Mouse (Mus musculus): ENCODE data around the gene Lmf1.
A peak's percentile ranks its signal among the peaks of the same experiment; 100 is the strongest.

Gene Lmf1

DNA sequence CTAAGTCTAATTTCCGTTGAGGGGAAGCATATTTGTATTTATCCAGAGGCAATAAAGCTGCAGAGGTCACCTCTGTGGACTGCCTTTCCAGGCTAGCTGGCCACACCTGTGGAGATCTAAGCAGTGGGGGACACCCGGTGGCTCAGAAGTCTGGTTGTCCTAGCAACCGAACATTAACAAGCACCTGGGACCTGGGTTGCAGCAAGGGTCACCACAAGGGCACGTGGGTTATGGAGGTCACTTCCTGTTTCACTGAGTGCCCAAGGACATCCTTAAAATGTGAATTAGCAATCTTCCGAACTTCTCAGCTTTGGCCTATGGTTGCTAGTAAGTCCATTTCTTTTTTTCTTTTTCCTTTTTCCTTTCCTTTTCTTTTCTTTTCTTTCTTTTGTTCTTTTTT, 25.3 kb downstream of the Lmf1 start:
- no peak for DNase-seq (ENCODE audit: low read depth, low spot score)

DNA sequence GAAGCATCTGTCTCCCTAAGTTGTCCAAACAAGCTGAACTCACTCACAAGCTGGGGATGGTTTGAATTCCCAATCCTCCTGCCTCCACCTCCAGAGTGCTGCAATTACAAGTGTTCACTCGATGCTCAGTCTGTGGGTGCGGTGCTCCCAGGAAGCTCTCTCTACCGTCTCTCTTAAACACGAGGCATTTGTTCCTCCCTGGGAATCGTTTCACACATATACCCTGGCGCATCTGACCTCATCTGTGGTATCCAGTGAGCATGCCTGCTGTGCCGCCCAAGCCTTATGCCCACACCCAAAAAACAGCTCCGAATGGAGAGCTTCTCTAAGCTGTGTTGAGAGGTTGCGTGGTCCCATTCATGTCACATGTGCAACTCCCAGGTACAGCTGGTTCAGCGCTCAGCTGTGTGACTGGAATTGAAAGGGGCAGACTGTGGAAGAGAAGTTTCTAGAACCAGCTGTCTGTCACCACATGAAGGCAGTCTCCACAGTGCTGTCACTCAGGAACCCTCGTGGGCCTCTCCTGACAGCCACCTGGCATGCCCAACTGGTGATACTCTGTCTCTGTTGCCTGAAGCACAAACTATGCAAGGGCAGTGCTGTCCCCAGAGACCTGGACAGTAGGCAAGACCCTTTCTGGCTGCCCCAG, 29.4 kb downstream of the Lmf1 start:
- DNase-seq (ENCODE audit: low read depth, low spot score) = no peak

DNA sequence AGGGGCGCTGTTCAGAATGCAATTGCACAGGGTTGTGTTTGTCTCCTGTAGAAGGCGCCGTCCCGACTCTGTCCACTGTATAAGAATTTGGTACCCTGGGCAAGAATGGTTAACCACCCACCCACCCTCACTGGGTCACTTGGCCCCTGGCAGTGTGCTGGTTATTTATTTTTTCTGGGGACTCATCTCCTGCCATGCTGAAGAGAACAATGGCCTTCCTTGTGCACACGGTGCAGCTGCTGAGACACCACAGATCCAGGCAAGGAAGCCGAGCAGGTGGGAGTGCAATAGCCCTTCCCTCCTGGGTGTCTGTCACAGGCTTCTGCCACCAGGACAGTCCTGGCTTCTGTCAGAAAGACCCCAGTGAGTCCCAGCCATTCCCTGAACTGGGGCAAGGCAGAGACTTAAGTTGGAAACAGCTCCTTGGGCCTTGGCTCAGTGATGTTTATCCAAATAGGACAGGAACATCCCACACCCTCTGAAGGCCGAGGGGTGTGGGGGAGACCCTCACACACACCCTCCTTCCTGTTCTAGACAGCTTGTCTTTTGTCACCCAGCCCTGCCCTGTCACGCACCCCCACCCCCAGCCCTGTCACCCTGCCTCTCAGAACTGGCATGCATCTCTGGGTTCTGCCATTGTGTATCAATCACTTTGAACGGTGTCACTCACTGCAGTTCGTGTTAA, 30.1 kb downstream of the Lmf1 start:
- no peak for DNase-seq (ENCODE audit: low read depth, low spot score)

DNA sequence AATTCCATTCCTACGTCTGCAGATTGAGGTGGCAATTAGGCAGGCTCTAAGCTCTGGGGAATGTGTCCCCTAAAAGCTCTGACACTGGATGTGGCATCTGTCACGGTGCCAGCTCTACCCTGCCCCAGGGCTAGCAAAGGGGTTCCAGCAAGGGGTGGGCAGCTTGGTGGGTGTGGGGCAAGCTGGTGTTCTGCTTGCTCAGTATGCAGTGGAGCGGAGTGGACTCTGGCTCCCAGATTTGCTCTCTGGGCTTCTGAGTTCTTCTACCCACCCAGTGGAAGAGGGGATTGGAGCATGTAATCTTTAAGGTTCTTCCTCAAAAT, 30.6 kb downstream of the Lmf1 start:
- no peak for DNase-seq (ENCODE audit: low read depth, low spot score)

DNA sequence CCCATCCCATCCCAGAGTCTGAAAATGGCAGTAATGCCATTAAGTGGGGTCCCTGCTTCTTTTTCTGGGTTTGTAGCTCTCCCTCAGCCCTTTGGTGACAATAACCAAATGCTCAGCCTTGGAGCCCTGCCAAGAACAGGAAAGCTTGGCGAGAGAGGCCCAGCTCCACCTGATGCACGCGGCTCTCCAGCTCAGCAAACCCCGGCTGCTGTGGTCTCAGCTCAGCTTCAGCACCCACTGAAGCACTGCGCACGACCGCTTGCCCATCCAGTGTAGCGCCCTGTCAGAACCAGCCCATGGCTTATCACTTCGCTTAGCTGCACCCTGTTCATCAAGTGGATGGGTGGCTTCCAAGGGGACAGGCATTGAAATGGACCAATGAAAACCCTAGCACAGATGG, 31.3 kb downstream of the Lmf1 start:
- DNase-seq (ENCODE audit: low read depth, low spot score) = no peak

DNA sequence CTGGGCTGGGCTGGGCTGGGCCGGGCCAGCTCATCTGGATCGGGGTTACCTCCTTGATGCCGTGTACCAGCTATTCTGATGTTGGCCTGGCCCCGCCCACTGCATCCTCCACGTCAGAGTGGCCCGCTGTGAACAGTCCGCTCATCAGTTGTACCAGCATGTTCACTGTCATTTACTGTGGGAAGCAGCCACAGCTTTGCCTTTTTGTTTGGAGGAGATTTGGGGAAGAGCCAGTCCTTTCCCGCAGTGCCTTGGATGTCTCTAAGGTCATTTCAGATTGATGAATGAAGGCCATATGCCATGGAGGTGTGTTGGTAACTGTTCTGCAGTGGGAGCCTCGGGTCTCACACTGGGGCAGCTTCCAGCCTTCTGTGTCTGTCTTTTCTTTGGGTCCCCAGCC, 33.7 kb downstream of the Lmf1 start:
- no peak for DNase-seq (ENCODE audit: low read depth, low spot score)

DNA sequence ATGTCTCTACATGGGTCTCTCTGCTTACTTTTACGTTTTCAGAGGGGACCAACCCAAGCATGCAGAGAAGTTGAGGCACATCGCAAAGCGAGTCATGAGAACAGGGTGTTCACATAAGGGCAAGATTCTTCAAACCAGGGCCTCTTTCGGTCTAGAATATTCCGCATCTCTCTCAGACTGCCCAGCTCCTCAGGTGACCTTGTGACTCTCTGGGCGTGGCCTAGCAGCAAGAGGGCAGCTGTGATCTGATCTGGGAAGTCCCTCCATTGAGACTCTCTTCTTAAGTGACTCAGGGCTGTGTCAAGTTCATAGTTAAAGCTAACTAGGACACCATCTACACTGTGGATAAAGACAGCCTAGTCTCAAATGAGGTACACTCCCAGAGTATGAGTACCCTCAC, 34.4 kb downstream of the Lmf1 start:
- DNase-seq (ENCODE audit: low read depth, low spot score) = no peak

DNA sequence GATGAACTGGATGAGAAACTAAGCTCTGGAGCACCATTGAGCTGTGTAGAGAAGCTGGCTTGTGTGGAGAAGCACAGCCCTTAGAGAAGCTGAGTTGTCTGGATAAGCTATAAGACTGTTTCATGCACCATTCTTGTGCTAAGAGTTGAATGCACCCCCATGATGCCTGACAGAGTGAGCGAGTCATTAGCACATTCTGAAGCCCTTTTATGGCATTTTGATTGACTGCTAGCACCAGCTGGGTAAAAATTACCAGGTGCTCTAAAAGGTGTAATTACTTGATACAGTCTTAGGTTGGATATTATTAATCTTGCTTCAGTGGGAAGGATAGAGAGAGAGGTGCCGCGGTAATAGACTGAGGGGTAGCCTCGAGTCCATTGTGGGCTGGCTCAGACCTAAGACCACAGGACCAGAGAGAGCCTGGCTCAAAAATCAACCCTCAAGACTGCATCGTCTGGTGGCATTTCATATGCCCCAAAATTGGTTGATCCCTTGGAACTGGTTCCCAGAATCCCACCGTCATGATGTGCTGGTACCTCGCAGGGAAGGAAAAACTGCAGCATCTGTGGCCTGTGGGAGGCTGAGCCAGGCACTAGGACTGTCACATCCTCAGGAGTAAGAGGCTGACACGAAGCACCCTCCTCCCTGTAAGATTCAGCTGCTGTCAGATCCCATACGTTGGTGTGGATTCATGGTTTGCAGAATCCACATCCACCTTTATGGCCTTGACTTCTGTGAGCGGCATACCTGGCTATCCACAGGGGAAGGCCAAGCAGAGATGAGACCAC, 36.0 kb downstream of the Lmf1 start:
- DNase-seq (ENCODE audit: low read depth, low spot score) = no peak

DNA sequence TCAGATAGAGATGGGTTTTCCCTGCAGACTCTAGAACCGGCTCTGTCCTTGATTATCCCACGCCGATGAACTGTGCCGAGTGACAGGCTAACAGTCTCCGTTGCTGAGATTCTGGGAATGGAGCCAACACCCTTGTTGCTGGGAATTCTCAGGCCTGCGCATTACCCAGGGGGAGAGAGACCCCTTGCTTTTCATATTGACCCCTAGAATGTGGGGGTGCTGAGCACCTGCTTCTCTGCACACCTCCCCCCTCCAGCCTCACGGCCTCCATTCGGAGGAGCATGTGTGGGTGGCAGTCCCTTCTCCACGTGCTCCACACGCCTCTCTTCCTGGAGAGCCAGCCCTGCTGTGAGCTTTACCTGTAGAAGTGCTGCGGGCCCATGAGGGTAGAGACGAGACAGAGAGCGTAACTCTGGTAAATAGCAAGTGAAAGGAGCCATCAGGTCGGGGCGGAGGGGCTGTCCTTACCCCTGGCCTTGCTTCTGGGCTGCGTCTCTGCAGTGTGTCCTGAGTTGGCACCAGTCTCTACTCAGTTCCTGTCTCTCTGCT, 39.7 kb downstream of the Lmf1 start:
- no peak for DNase-seq (ENCODE audit: low read depth, low spot score)

DNA sequence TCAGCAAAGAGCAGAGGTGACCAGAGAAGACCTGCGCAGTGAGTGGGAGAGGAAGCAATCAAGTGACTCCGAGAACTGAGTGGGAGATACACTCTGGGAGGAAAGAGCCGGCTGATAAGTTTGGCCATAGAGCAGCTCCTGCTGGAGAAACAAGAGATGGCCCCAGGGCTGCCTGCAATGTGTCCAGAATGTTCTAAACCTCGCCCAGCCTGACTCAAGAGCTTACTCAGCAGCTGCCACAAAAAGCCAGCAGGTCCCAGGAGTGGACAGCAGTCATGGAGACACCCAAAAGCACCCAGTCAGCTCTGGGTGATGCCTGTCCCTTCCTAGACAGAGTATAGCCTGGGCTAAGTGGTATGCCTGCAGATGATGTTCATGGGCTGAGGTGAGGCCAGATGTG, 44.6 kb downstream of the Lmf1 start:
- no peak for DNase-seq (ENCODE audit: low read depth, low spot score)

DNA sequence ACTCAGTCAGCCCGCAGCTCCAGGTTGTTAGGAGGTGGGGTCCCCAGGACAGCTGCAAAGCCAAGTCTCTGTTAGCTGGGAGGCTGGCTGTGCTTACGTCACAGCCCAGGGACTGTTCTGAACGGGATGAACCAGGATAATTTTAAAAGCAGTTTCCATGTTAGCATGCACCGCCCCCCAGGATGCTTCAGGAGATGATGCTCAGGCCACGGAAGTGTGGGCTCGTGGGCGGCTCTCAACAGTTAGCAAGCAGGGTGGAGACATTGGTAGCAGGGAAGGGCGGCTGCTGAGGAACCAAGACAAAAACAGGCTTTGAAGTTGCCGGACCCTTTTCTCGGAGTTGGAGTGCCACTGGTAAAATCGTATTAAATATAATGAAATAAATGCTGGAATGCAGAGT, 45.0 kb downstream of the Lmf1 start:
- no peak for DNase-seq (ENCODE audit: low read depth, low spot score)

DNA sequence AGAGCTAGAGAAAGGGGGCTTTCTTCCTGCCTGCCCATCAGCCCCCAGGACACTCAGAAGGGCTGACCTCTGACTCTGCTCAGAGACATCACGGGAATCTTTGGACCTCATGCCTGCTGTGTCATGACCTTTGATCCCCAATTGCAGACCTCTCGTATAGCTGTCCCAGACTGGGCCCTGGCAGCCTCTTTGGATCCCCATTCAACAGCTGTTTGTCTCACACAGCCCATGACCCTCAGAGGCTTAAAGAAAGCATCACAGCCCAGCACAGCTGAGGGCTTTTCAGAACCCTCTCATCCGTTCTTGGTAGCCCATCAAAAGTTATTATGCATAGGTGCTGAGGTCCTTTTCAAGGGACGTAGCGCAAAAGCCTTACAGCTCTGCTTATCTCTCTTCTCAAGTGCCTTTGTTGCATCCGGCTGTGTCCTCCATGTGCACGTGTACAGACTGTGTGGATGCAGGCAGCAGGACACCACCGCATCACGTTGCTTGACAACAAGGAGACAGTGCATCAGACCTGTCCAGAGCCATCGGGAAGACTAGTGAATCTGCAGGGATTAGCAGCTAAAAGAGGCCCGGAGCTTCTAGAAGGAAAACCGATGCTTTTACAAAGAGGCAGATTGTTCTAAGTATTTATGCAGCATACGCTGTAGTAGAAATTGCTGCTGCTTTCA, 45.7 kb downstream of the Lmf1 start:
- DNase-seq (ENCODE audit: low read depth, low spot score) = no peak

DNA sequence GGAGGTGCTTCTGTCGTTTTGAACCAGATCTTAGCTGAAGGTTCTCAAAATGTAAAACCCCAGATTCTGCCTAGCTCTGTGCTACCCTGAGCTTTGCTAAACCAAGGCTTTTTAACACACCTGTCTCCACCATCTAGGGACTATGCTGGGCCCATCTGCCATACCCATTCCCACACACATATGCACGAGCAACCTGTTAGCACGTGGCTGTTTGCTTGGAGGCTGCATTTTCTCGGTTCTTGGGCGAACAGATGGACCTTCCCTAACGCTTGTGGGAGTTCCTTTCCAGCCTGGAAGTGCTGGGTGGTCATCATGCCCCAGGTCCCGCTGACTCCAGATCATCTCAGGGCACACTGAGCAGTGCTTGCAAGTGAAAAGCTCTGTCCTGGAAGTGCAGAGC, 46.4 kb downstream of the Lmf1 start:
- no peak for DNase-seq (ENCODE audit: low read depth, low spot score)

DNA sequence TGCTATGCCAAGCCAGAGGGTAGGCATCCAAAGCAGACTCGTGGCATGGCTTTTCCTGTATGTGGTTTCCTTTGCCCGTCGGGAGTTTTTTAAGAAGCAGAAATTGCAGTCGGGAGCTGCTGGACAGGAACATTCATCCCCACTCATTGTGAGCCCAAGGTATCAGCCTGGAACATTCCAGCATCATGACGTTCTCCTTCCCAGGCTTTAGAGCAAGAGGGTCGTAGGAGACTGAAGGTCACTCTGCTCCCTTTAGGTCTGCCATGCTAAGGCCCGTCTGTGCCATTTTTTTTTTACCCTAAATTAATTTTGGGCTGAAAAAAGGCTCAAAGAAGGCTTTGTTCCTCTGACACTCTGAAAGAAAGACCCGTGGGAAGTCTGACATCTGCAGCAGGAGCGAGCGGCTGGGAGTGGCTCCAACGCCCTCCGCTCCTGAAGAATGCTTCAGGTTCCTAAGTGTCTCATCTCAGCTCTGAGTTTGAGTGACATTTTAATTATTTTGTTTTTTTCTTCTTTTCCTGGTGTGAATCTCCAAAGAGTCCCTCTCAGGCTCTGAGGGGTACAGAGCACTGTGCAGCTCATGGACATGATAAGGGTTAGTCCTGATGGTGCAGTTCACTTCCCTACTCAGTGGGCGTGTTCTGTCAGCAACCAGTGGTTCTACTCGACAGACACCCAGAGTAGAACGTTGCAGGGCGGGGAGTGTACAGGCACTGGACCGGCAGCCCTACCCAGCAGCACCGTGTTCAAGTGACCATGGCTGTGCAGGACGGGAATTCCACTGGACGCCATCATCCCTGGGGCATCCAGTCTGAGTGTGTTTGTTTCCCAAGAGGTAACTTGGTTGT, 47.5 kb downstream of the Lmf1 start:
- no peak for DNase-seq (ENCODE audit: low read depth, low spot score)

DNA sequence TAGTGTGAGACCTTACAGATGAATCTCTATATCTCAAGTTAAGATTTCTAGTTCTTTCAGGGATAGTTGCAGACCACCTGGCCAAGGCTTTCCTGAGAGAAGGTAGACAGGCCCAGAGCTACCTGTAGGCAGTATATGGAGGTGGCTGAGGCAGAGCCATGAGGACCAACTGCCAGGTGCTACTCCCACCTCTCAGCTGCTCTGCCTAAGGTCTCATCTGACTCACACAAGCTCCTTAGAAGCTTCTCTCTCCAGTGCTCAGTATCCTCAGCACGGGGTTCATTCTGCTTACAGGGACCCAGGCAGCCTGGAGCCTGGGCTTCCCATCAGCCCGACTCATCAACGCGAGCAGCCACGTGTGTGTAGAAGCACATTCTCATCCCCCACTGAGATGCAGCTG, 51.4 kb downstream of the Lmf1 start:
- no peak for DNase-seq (ENCODE audit: low read depth, low spot score)

DNA sequence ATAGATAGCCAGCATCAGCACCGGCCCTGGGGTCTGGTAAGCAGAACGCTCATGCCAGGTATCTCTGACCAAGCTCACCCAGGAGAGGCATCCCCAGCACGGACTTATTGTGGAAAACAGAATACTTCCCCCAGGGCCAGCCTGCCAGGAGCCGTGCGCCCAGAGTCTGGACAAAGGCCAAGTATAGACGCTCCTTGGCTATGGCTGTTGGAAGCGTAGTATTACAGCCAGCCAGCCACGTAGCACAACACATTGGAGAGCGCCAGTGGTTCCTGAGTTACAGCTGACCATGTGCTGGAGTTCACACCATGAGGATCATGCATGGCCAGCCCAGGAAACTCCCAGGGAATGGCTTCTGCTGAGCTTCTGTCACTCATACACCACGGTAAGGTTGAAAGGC, 55.2 kb downstream of the Lmf1 start:
- no peak for DNase-seq (ENCODE audit: low read depth, low spot score)

DNA sequence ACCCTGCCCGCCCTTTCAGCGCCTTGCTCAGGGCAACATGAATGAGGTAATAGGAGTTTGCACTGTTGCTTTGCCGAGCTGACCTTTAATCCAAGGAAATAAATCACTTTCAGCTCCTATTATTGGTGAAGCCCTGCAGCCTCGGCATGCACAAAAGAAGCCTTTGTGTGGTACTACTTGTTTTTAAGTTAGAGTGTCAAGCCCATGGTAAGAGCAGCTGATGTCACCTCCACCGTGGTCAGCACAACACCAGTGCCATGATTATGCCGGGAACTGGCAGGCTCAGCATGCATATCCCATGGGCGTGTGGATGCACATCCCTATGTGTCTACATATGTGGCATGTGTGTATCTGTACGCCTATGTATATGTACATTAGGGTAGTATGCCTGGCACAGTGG, 56.5 kb downstream of the Lmf1 start:
- DNase-seq (ENCODE audit: low read depth, low spot score) = peak; percentile 86

DNA sequence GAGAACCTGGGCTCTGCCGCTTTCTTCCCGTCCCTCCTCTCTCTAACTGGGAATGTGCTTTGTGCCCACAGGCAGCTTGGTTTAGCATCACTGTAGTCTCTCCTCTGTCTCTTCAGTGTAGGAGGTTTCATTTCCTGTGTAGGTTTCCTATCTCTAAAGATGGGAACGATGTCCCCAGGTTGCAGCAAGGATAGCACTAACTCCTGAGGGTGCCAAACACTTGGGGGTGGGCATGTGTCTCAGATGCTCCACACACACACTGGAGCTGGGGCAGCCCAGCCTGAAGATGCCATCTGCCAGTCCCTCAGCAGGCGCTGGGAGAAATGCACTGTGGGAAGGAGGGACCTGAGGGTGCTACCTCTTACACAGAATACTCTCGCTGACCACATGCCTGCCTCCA, 56.9 kb downstream of the Lmf1 start:
- DNase-seq (ENCODE audit: low read depth, low spot score) = no peak

DNA sequence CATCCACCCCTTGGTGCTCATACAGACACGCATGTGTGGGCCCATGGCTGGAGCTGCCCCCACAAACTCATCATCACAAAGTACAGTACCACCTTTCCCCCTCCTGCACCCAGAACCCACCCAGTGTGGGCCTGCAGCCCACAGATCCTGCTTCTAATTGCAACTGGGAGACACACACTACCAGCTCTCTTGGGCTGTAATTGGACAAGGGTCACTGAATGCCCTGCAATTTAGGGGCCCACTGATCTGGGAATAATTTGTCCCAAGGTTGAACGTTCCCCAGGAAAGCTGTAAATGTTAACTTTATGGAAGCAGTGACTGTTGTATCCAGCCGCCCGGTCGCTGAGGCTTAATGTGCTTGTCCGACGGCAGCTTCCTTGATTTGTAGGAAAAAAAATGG, 59.1 kb downstream of the Lmf1 start:
- no peak for DNase-seq (ENCODE audit: low read depth, low spot score)

DNA sequence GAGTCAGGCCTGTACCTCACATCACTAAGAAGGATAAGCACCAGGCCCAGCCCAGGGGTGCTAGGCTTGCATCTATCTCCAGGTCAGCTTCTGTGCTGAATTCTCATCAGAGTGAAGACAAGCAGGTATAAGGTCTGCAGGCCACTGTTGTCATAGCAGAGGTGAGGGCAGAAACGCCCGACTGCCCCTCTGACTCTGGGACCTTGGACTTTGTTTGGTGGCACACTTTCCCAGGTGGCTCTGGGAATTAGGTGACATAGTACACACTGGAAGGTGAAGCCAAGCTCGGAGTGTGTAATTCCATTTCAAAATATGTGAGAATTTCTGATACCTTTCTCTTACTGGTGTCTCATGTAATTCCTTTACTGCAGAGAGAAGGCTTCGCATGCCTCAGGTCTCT, 59.6 kb downstream of the Lmf1 start:
- no peak for DNase-seq (ENCODE audit: low read depth, low spot score)

DNA sequence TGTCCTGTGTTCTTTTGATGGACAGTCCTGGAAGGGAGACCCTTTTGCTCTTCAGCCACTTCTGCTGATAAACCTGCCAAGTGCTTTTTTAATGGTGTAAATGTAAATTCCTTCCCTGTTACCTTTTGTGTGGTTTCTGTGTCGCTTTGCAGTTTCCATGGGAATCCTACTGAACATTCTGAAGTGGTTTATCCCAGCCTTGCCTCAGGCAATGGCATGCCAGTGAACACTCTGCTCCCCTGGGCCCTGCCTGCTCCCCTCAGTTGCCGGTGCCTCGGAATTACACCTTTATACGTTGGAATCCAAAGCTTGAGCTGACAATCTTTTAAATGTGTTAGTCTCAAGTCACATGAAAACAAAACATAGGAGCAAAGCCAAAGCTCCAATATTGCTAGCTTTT, 62.1 kb downstream of the Lmf1 start:
- DNase-seq (ENCODE audit: low read depth, low spot score) = no peak
